Mouse (Mus musculus): ENCODE data around the gene Hbb-bs.

- TF ChIP-seq EP300 (IDR thresholded peaks at IDR 0.05; ENCODE audit: low read depth) (no peak), CTCF (IDR thresholded peaks at IDR 0.05; ENCODE audit: low read depth) (no peak)
Measured at GRCm38 (mm10) chr7:103861531-103861930, 33.6 kb upstream of the Hbb-bs start.
